Mouse (Mus musculus): Measurements from ENCODE around the gene Golga4. TPM values are rescaled to one million over a fixed set of nuclear protein-coding genes. Genes with fewer than 3 reads are reported as not detected.

Gene Golga4
- polyA plus RNA-seq, 1 experiment from 2014 or later, result 68.4 TPM

- peaks cover 87% of the 10 kb centered on the region for H3K36me3 ChIP-seq (replicated peaks)
- no peak overlapping the region for H3K4me3 ChIP-seq (replicated peaks)
- H3K4me2 ChIP-seq, result no peak overlapping the region
- no peaks in the 10 kb centered on the region for H3K9me3 ChIP-seq
- WGBS, result 86% methylated on average over 9 of the region's 9 CpGs
- H3K27ac ChIP-seq, result no peak overlapping the region
- H3K27me3 ChIP-seq, result no peaks in the 10 kb centered on the region
- no peaks in the 10 kb centered on the region for H3K4me1 ChIP-seq
- no peak for ATAC-seq (ENCODE audit: low FRiP score)
- H3K9ac ChIP-seq, result no peak overlapping the region
These were observed 31.6 kb downstream of the Golga4 start for GRCm38 (mm10) chr9:118537463-118538339.

GRCm38 (mm10) chr9:118541851-118542250 lies 35.8 kb downstream of the Golga4 start:
- Histone ChIP-seq H3K4me3 (replicated peaks) (no peak overlapping the region), H3K9ac (no peak overlapping the region), H3K36me3 (replicated peaks) (peaks cover 70% of the 10 kb centered on the region), H3K4me1 (no peaks in the 10 kb centered on the region), H3K9me3 (no peaks in the 10 kb centered on the region), H3K27me3 (no peaks in the 10 kb centered on the region), H3K27ac (no peak overlapping the region), H3K4me2 (no peak overlapping the region)
- ATAC-seq (ENCODE audit: low FRiP score), result no peak
- WGBS, result 96% methylated on average over 8 of the region's 8 CpGs

GRCm38 (mm10) chr9:118545146-118545545 lies 39.1 kb downstream of the Golga4 start:
- WGBS, result 71% methylated on average over 6 of the region's 6 CpGs
- no peaks in the 10 kb centered on the region for H3K9me3 ChIP-seq

GRCm38 (mm10) chr9:118548651-118549050 lies 42.6 kb downstream of the Golga4 start:
- no peak overlapping the region for H3K4me3 ChIP-seq (replicated peaks)
- no peaks in the 10 kb centered on the region for H3K4me1 ChIP-seq
- no peak overlapping the region for H3K4me2 ChIP-seq
- H3K27ac ChIP-seq, result no peak overlapping the region
- 96% methylated on average over 12 of the region's 12 CpGs for WGBS
- H3K27me3 ChIP-seq, result no peaks in the 10 kb centered on the region
- H3K9ac ChIP-seq, result no peak overlapping the region
- H3K9me3 ChIP-seq, result no peaks in the 10 kb centered on the region
- H3K36me3 ChIP-seq (replicated peaks), result peaks cover 51% of the 10 kb centered on the region
- ATAC-seq (ENCODE audit: low FRiP score), result no peak

More at GRCm38 (mm10) chr9:118545146-118545545, 39.1 kb downstream of the Golga4 start:
- Histone ChIP-seq H3K4me2 (no peak overlapping the region), H3K36me3 (replicated peaks) (peaks cover 61% of the 10 kb centered on the region), H3K4me1 (no peaks in the 10 kb centered on the region), H3K4me3 (replicated peaks) (no peak overlapping the region), H3K9ac (no peak overlapping the region), H3K27ac (no peak overlapping the region), H3K27me3 (no peaks in the 10 kb centered on the region)
- ATAC-seq (ENCODE audit: low FRiP score), result no peak

GRCm38 (mm10) chr9:118556951-118557780 lies 51.1 kb downstream of the Golga4 start:
- Histone ChIP-seq H3K4me2 (no peak overlapping the region), H3K4me1 (no peaks in the 10 kb centered on the region), H3K36me3 (replicated peaks) (peaks cover 84% of the 10 kb centered on the region), H3K9me3 (no peaks in the 10 kb centered on the region), H3K4me3 (replicated peaks) (no peak overlapping the region), H3K9ac (no peak overlapping the region), H3K27ac (no peak overlapping the region), H3K27me3 (no peaks in the 10 kb centered on the region)
- no peak for ATAC-seq (ENCODE audit: low FRiP score)
- WGBS, result 86% methylated on average over 24 of the region's 24 CpGs

- Histone ChIP-seq H3K36me3 (replicated peaks) (peaks cover 90% of the 10 kb centered on the region), H3K4me2 (no peak overlapping the region)
These were observed 57.3 kb downstream of the Golga4 start for GRCm38 (mm10) chr9:118563356-118563755.

GRCm38 (mm10) chr9:118563866-118564265 lies 57.8 kb downstream of the Golga4 start:
- Histone ChIP-seq H3K9ac (no peak overlapping the region), H3K4me2 (no peak overlapping the region), H3K27ac (no peak overlapping the region), H3K9me3 (no peaks in the 10 kb centered on the region), H3K27me3 (no peaks in the 10 kb centered on the region), H3K4me3 (replicated peaks) (no peak overlapping the region), H3K4me1 (no peaks in the 10 kb centered on the region), H3K36me3 (replicated peaks) (peaks cover 86% of the 10 kb centered on the region)
- ATAC-seq (ENCODE audit: low FRiP score), result no peak
- WGBS, result 90% methylated on average over 7 of the region's 7 CpGs

More at GRCm38 (mm10) chr9:118563356-118563755, 57.3 kb downstream of the Golga4 start:
- no peak for ATAC-seq (ENCODE audit: low FRiP score)
- Histone ChIP-seq H3K27ac (no peak overlapping the region), H3K9ac (no peak overlapping the region), H3K27me3 (no peaks in the 10 kb centered on the region), H3K4me1 (no peaks in the 10 kb centered on the region), H3K9me3 (no peaks in the 10 kb centered on the region), H3K4me3 (replicated peaks) (no peak overlapping the region)
- WGBS, result 96% methylated on average over 11 of the region's 11 CpGs

GRCm38 (mm10) chr9:118564696-118565095 lies 58.6 kb downstream of the Golga4 start:
- no peaks in the 10 kb centered on the region for H3K9me3 ChIP-seq
- no peak overlapping the region for H3K9ac ChIP-seq
- WGBS, result 92% methylated on average over 16 of the region's 16 CpGs
- no peak overlapping the region for H3K4me3 ChIP-seq (replicated peaks)
- H3K27me3 ChIP-seq, result no peaks in the 10 kb centered on the region
- H3K36me3 ChIP-seq (replicated peaks), result peaks cover 87% of the 10 kb centered on the region
- H3K4me2 ChIP-seq, result no peak overlapping the region
- no peak for ATAC-seq (ENCODE audit: low FRiP score)
- no peak overlapping the region for H3K27ac ChIP-seq
- no peaks in the 10 kb centered on the region for H3K4me1 ChIP-seq

GRCm38 (mm10) chr9:118569328-118569727 lies 63.3 kb downstream of the Golga4 start:
- Histone ChIP-seq H3K9me3 (no peaks in the 10 kb centered on the region), H3K27me3 (no peaks in the 10 kb centered on the region), H3K36me3 (replicated peaks) (peaks cover 82% of the 10 kb centered on the region), H3K4me1 (no peaks in the 10 kb centered on the region), H3K27ac (no peak overlapping the region), H3K4me3 (replicated peaks) (no peak overlapping the region), H3K9ac (no peak overlapping the region), H3K4me2 (no peak overlapping the region)
- ATAC-seq (ENCODE audit: low FRiP score), result no peak
- WGBS, result 88% methylated on average over 6 of the region's 6 CpGs

- Histone ChIP-seq H3K4me2 (no peak overlapping the region), H3K4me3 (replicated peaks) (no peak overlapping the region), H3K27ac (no peak overlapping the region), H3K4me1 (no peaks in the 10 kb centered on the region), H3K27me3 (no peaks in the 10 kb centered on the region), H3K36me3 (replicated peaks) (peaks cover 80% of the 10 kb centered on the region), H3K9ac (no peak overlapping the region), H3K9me3 (no peaks in the 10 kb centered on the region)
- WGBS, result 84% methylated on average over 4 of the region's 4 CpGs
- no peak for ATAC-seq (ENCODE audit: low FRiP score)
These were observed 64.8 kb downstream of the Golga4 start for GRCm38 (mm10) chr9:118570865-118571264.

- 87% methylated on average over 4 of the region's 4 CpGs for WGBS
- peaks cover 79% of the 10 kb centered on the region for H3K36me3 ChIP-seq (replicated peaks)
These were observed 65.6 kb downstream of the Golga4 start for GRCm38 (mm10) chr9:118571701-118572100.

GRCm38 (mm10) chr9:118574911-118575310 lies 68.8 kb downstream of the Golga4 start:
- Histone ChIP-seq H3K4me3 (replicated peaks) (no peak overlapping the region), H3K9ac (no peak overlapping the region), H3K4me2 (no peak overlapping the region), H3K36me3 (replicated peaks) (peaks cover 75% of the 10 kb centered on the region), H3K9me3 (no peaks in the 10 kb centered on the region), H3K4me1 (no peaks in the 10 kb centered on the region), H3K27ac (no peak overlapping the region), H3K27me3 (no peaks in the 10 kb centered on the region)
- 94% methylated on average over 5 of the region's 5 CpGs for WGBS
- no peak for ATAC-seq (ENCODE audit: low FRiP score)

More at GRCm38 (mm10) chr9:118571701-118572100, 65.6 kb downstream of the Golga4 start:
- Histone ChIP-seq H3K4me3 (replicated peaks) (no peak overlapping the region), H3K9me3 (no peaks in the 10 kb centered on the region), H3K4me2 (no peak overlapping the region), H3K27me3 (no peaks in the 10 kb centered on the region), H3K4me1 (no peaks in the 10 kb centered on the region), H3K27ac (no peak overlapping the region), H3K9ac (no peak overlapping the region)
- no peak for ATAC-seq (ENCODE audit: low FRiP score)

All from forebrain, embryonic 12.5 days (tissue).